Mouse (Mus musculus) gastrocnemius, adult 18-20 months (tissue): ENCODE results near the gene H2-T3. TPM values are rescaled to one million over a fixed set of nuclear protein-coding genes. Genes with fewer than 3 reads are reported as not detected.
A peak's percentile ranks its signal among the peaks of the same experiment; 100 is the strongest.
"Not testable (repeated sequence)": the region's sequence is repeated elsewhere in the genome, so short reads cannot be mapped to it uniquely, and the experiment has no call there.

Experiments
- DNase-seq: peaks from one replicate; pipeline ENCODE4 v3.0.0; 2021; ENCODE audit warnings: low spot score
- long read RNA-seq, 2 experiments: library from polyadenylated mRNA; stranded (forward); transcript quantifications; one replicate each; pipeline ENCODE4 v2.0.0; 2021
- total RNA-seq, 2 experiments: library from RNA; stranded (reverse); gene quantifications; 2 replicates each; pipeline ENCODE4 v1.2.3; 2021

The H2-T3 gene
- not detected for total RNA-seq
- long read RNA-seq, experiment 1: 0 reads
- long read RNA-seq, experiment 2: 0 reads

GRCm38 (mm10) chr17:36190169-36190507 lies at the start of gene H2-T3:
H2-T3 (minus strand) TSS chr17:36190287.
- DNase-seq: no peak

GRCm38 (mm10) chr17:36237321-36237921 lies 47.3 kb upstream of the H2-T3 start:
- no peak for DNase-seq

- not testable (repeated sequence) for DNase-seq
Measured at GRCm38 (mm10) chr17:36235300-36235699, 45.2 kb upstream of the H2-T3 start.

- DNase-seq: no peak
Measured at GRCm38 (mm10) chr17:36233572-36233971, 43.5 kb upstream of the H2-T3 start.

GRCm38 (mm10) chr17:36231318-36231717 lies 41.2 kb upstream of the H2-T3 start:
- DNase-seq: peak; percentile 50

GRCm38 (mm10) chr17:36229046-36229445 lies 39.0 kb upstream of the H2-T3 start:
- DNase-seq: no peak

- DNase-seq: no peak
Measured at GRCm38 (mm10) chr17:36226921-36227320, 36.8 kb upstream of the H2-T3 start.

- DNase-seq: no peak
Measured at GRCm38 (mm10) chr17:36225231-36225824, 35.2 kb upstream of the H2-T3 start.

GRCm38 (mm10) chr17:36224451-36224850 lies 34.4 kb upstream of the H2-T3 start:
- DNase-seq: no peak

GRCm38 (mm10) chr17:36218594-36219155 lies 28.6 kb upstream of the H2-T3 start:
- no peak for DNase-seq

- DNase-seq: no peak
Measured at GRCm38 (mm10) chr17:36215586-36215985, 25.5 kb upstream of the H2-T3 start.

- DNase-seq: no peak
Measured at GRCm38 (mm10) chr17:36206846-36207245, 16.8 kb upstream of the H2-T3 start.

GRCm38 (mm10) chr17:36205862-36206261 lies 15.8 kb upstream of the H2-T3 start:
- DNase-seq: no peak

GRCm38 (mm10) chr17:36205456-36205855 lies 15.4 kb upstream of the H2-T3 start:
- DNase-seq: peak; percentile 10

GRCm38 (mm10) chr17:36201851-36202250 lies 11.8 kb upstream of the H2-T3 start:
- no peak for DNase-seq

- no peak for DNase-seq
Measured at GRCm38 (mm10) chr17:36198317-36198716, 8.2 kb upstream of the H2-T3 start.

- no peak for DNase-seq
Measured at GRCm38 (mm10) chr17:36194471-36194870, 4.4 kb upstream of the H2-T3 start.

GRCm38 (mm10) chr17:36193546-36194141 lies 3.6 kb upstream of the H2-T3 start:
- DNase-seq: peak; percentile 41

GRCm38 (mm10) chr17:36192371-36192770 lies 2.3 kb upstream of the H2-T3 start:
- DNase-seq: no peak

GRCm38 (mm10) chr17:36189491-36190168 lies 457 bp downstream of the H2-T3 start:
- DNase-seq: no peak

- DNase-seq: no peak
Measured at GRCm38 (mm10) chr17:36187540-36187939, 2.5 kb downstream of the H2-T3 start.

GRCm38 (mm10) chr17:36182212-36182611 lies 7.9 kb downstream of the H2-T3 start:
- DNase-seq: no peak
